Mouse (Mus musculus) CH12.LX (cell line): ENCODE results near the gene Cox6a1. TPM values are rescaled to one million over a fixed set of nuclear protein-coding genes. Genes with fewer than 3 reads are reported as not detected.

Experiments used
- DNase-seq: peaks from one replicate; pipeline ENCODE4 v3.0.0-alpha.2; 2013; ENCODE audit errors: extremely low read depth
- H3K27ac ChIP-seq: 2 replicates; pipeline ENCODE4 v1.5.1; 2012; ENCODE audit warnings: low read depth, mild to moderate bottlenecking, control low read depth, moderate library complexity; ENCODE audit not compliant: insufficient read depth
- H3K27me3 ChIP-seq: replicated peaks from 2 replicates; pipeline ENCODE3; 2012; ENCODE audit warnings: inconsistent platforms
- H3K36me3 ChIP-seq, 2 experiments: replicated peaks in 1 of 2; 2 replicates each; pipeline versions ENCODE3 to v1.6.1; 2012; ENCODE audit warnings: inconsistent platforms in 1 of 2, low read length in 1 of 2, mild to moderate bottlenecking in 1 of 2, mixed read lengths in 1 of 2, moderate library complexity in 1 of 2; ENCODE audit not compliant: control insufficient read depth in 1 of 2, insufficient read depth in 1 of 2
- H3K4me1 ChIP-seq, 2 experiments: 2 replicates each; pipeline ENCODE4 v1.6.1; 2012; ENCODE audit warnings: inconsistent platforms in 1 of 2, moderate library complexity in 1 of 2; ENCODE audit not compliant: insufficient read depth in 2 of 2, control insufficient read depth in 1 of 2
- H3K4me2 ChIP-seq: 2 replicates; pipeline ENCODE4 v1.6.1; 2012; ENCODE audit warnings: low read depth, mild to moderate bottlenecking, control low read depth; ENCODE audit not compliant: poor library complexity, insufficient read depth, severe bottlenecking
- H3K4me3 ChIP-seq, 3 experiments: fragments of 150-350 bp in 1 of 3; sonication (generic) in 1 of 3; replicated peaks in 1 of 3; 2 replicates each; pipeline versions ENCODE3 to v1.5.1; 2011 to 2012; ENCODE audit warnings: low read depth in 2 of 3, low read length in 2 of 3, mild to moderate bottlenecking in 2 of 3, moderate library complexity in 2 of 3, control low read depth in 1 of 3, improper control_type of control experiment in 1 of 3, inconsistent platforms in 1 of 3, mixed read lengths in 1 of 3; ENCODE audit not compliant: poor library complexity in 1 of 3
- H3K79me2 ChIP-seq: replicated peaks from 2 replicates; pipeline ENCODE4 v1.6.1; 2012; ENCODE audit warnings: mild to moderate bottlenecking, moderate library complexity; ENCODE audit not compliant: control insufficient read depth, poor library complexity, insufficient read depth, severe bottlenecking; ENCODE audit errors: extremely low read depth
- H3K9ac ChIP-seq: 2 replicates; pipeline ENCODE4 v1.6.1; 2012; ENCODE audit warnings: low read depth, mild to moderate bottlenecking, control low read depth, moderate library complexity; ENCODE audit not compliant: insufficient read depth
- H3K9me3 ChIP-seq: replicated peaks from 2 replicates; pipeline ENCODE3; 2012; ENCODE audit warnings: low read length, inconsistent platforms, mixed read lengths
- BHLHE40 ChIP-seq: IDR thresholded peaks from 2 replicates; pipeline ENCODE4 v1.6.1; 2011; ENCODE audit warnings: mild to moderate bottlenecking, low read depth, low read length, improper control_type of control experiment
- CTCF ChIP-seq, 2 experiments: IDR thresholded peaks in 1 of 2; conservative IDR thresholded peaks in 1 of 2; 2 replicates each; pipeline ENCODE4 v1.5.1; 2011 to 2012; ENCODE audit warnings: low read depth in 2 of 2, low read length in 2 of 2, improper control_type of control experiment in 1 of 2, inconsistent platforms in 1 of 2, mild to moderate bottlenecking in 1 of 2, moderate library complexity in 1 of 2
- E2F4 ChIP-seq: IDR thresholded peaks from 2 replicates; pipeline ENCODE4 v1.6.1; 2011; ENCODE audit warnings: low read depth, low read length, improper control_type of control experiment; ENCODE audit not compliant: insufficient replicate concordance
- ETS1 ChIP-seq: conservative IDR thresholded peaks from 2 replicates; pipeline ENCODE4 v1.6.1; 2012; ENCODE audit warnings: low read depth, mild to moderate bottlenecking, inconsistent platforms, low read length, improper control_type of control experiment, moderate library complexity
- HCFC1 ChIP-seq: IDR thresholded peaks from 2 replicates; pipeline ENCODE4 v1.6.1; 2012; ENCODE audit warnings: low read depth, mild to moderate bottlenecking, inconsistent platforms, low read length, improper control_type of control experiment
- JUN ChIP-seq: IDR thresholded peaks from 2 replicates; pipeline ENCODE4 v1.6.1; 2011; ENCODE audit warnings: low read depth, mild to moderate bottlenecking, low read length, improper control_type of control experiment, moderate library complexity; ENCODE audit not compliant: insufficient read depth
- KAT2A ChIP-seq: IDR thresholded peaks from 2 replicates; pipeline ENCODE4 v1.6.1; 2012; ENCODE audit warnings: low read length, improper control_type of control experiment, inconsistent platforms; ENCODE audit not compliant: insufficient replicate concordance
- MAFK ChIP-seq: IDR thresholded peaks from 2 replicates; pipeline ENCODE4 v1.6.1; 2011; ENCODE audit warnings: low read length, improper control_type of control experiment; ENCODE audit not compliant: insufficient replicate concordance
- MAX ChIP-seq: IDR thresholded peaks from 2 replicates; pipeline ENCODE4 v1.6.1; 2011; ENCODE audit warnings: low read length, improper control_type of control experiment
- MAZ ChIP-seq: IDR thresholded peaks from 2 replicates; pipeline ENCODE4 v1.6.1; 2012; ENCODE audit warnings: low read depth, mild to moderate bottlenecking, inconsistent platforms, low read length, improper control_type of control experiment, moderate library complexity
- MEF2A ChIP-seq: IDR thresholded peaks from 2 replicates; pipeline ENCODE4 v1.6.1; 2014; ENCODE audit warnings: low read depth, mild to moderate bottlenecking, inconsistent platforms, low read length, improper control_type of control experiment, borderline replicate concordance
- MXI1 ChIP-seq: IDR thresholded peaks from 2 replicates; pipeline ENCODE4 v1.6.1; 2011; ENCODE audit warnings: mild to moderate bottlenecking, low read depth, low read length, improper control_type of control experiment
- NELFE ChIP-seq: IDR thresholded peaks from 2 replicates; pipeline ENCODE4 v1.6.1; 2011; ENCODE audit warnings: low read depth, low read length, improper control_type of control experiment
- NRF1 ChIP-seq: IDR thresholded peaks from 2 replicates; pipeline ENCODE4 v1.6.1; 2014; ENCODE audit warnings: low read depth, mild to moderate bottlenecking, inconsistent platforms, low read length, improper control_type of control experiment, moderate library complexity
- POLR2A ChIP-seq: IDR thresholded peaks from 2 replicates; pipeline ENCODE4 v1.6.1; 2011; ENCODE audit warnings: low read depth, mild to moderate bottlenecking, improper control_type of control experiment, low read length
- POLR2AphosphoS2 ChIP-seq: IDR thresholded peaks from 2 replicates; pipeline ENCODE4 v1.6.1; 2011; ENCODE audit warnings: low read depth, low read length, improper control_type of control experiment
- RCOR1 ChIP-seq: conservative IDR thresholded peaks from 2 replicates; pipeline ENCODE4 v1.6.1; 2012; ENCODE audit warnings: low read depth, mild to moderate bottlenecking, inconsistent platforms, low read length, improper control_type of control experiment
- SIN3A ChIP-seq: IDR thresholded peaks from 2 replicates; pipeline ENCODE4 v1.6.1; 2012; ENCODE audit warnings: low read length, improper control_type of control experiment, inconsistent platforms
- SMC3 ChIP-seq: IDR thresholded peaks from 2 replicates; pipeline ENCODE4 v1.6.1; 2011; ENCODE audit warnings: low read depth, low read length, improper control_type of control experiment
- UBTF ChIP-seq: IDR thresholded peaks from 2 replicates; pipeline ENCODE4 v1.6.1; 2012; ENCODE audit warnings: low read depth, mild to moderate bottlenecking, inconsistent platforms, low read length, improper control_type of control experiment, moderate library complexity
- USF2 ChIP-seq: conservative IDR thresholded peaks from 2 replicates; pipeline ENCODE4 v1.6.1; 2011; ENCODE audit warnings: low read depth, low read length, improper control_type of control experiment
- ZC3H11A ChIP-seq: IDR thresholded peaks from 2 replicates; pipeline ENCODE4 v1.6.1; 2012; ENCODE audit warnings: low read depth, mild to moderate bottlenecking, inconsistent platforms, low read length, improper control_type of control experiment
- ZKSCAN1 ChIP-seq: IDR thresholded peaks from 2 replicates; pipeline ENCODE4 v1.6.1; 2012; ENCODE audit warnings: low read depth, inconsistent platforms, low read length, improper control_type of control experiment, borderline replicate concordance
- ZMIZ1 ChIP-seq: IDR thresholded peaks from 2 replicates; pipeline ENCODE4 v1.6.1; 2012; ENCODE audit warnings: low read depth, mild to moderate bottlenecking, inconsistent platforms, low read length, improper control_type of control experiment
- ZNF384 ChIP-seq: IDR thresholded peaks from 2 replicates; pipeline ENCODE4 v1.6.1; 2012; ENCODE audit warnings: low read depth, low read length, improper control_type of control experiment, inconsistent platforms
- dilution Hi-C: fragments of 300-500 bp; cut with MboI; formaldehyde crosslinking; loops from 2 replicates; pipeline ENCODE4 v1.14.3; 2020; ENCODE audit warnings: low sequenced_read_pairs; ENCODE audit not compliant: extremely low pct_unique_long_range_greater_than_20kb, extremely low pct_ligation_motif_present
- in situ Hi-C: fragments of 300-500 bp; cut with MboI; formaldehyde crosslinking; loops from 3 replicates; pipeline ENCODE4 v1.14.3; 2019; ENCODE audit warnings: low sequenced_read_pairs, low pct_ligation_motif_present, low pct_unique_long_range_greater_than_20kb, mixed read lengths
- polyA plus RNA-seq: library from polyadenylated mRNA; unstranded; fragments of >175 nt; gene quantifications from 2 replicates; pipeline ENCODE4 v1.2.1, GENCODE M21; 2012; ENCODE audit warnings: low read depth; ENCODE audit not compliant: insufficient read length
- total RNA-seq, 2 experiments: library from RNA; depleted of rRNA; stranded (reverse); fragments of 300-350 nt in 1 of 2; fragments of >200 nt in 1 of 2; gene quantifications; 2 replicates each; pipeline ENCODE4 v1.2.3; 2012 to 2014

Gene Cox6a1
- total and polyA plus RNA-seq, 3 experiments = 257 to 673 (median 612) TPM

DNA sequence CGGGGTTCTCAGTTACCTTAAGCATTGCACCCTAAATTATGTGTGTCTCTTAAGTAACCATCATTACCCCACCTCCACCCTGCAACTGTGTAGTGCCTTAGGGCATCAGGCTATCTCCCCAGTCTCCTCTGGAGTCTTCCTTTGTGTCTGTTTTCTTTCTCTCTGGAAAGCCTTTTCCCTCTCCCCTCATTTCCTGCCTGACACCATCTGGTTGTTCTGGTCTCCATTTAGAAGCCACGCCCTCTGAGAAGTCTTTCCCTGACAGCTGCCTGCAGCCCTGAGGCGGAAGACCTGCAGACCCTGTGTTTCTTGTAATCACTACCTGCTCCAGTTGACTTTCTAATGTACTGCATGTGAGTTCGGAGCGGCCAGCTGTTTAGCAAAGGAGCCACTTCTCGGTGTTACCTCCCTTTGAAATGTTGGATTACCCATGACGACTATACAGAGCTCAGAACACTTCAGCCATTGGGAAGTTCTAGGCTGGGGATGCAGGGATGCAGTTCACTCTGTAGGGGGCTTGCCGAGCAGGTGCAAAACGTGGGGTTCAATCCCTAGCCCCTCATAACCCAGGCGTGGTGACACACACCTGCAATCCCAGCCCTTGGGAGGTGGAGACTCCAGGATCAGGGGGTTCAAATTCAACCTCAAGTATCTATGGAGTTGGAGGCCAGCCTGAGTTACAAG is 31.0 kb downstream of the Cox6a1 start:
- Histone ChIP-seq H3K9me3 (no peaks in the 10 kb centered on the region), H3K36me3 (no peaks in the 10 kb centered on the region), H3K27ac (no peak overlapping the region), H3K79me2 (no peaks in the 10 kb centered on the region), H3K4me2 (no peak overlapping the region), H3K4me1 (peaks cover 2 to 25% of the 10 kb centered on the region in 2 experiments; a peak in 3 of 4 replicates), H3K4me3 (no peak overlapping the region), H3K9ac (no peak overlapping the region), H3K27me3 (no peaks in the 10 kb centered on the region)
- DNase-seq = no peak
- TF ChIP-seq ZC3H11A (no peak), MEF2A (no peak), KAT2A (no peak), ZMIZ1 (no peak), HCFC1 (no peak), POLR2AphosphoS2 (no peak), RCOR1 (no peak), CTCF (conservative IDR thresholded peaks at IDR 0.05 in 1 of 2, IDR thresholded peaks at IDR 0.05 in 1 of 2; ENCODE audit: low read depth in 2 of 2, low read length in 2 of 2) (no peak), UBTF (no peak), ZNF384 (no peak), ZKSCAN1 (no peak), NELFE (no peak), JUN (no peak), BHLHE40 (no peak), MXI1 (no peak), E2F4 (no peak), MAX (no peak), MAFK (no peak), POLR2A (no peak)
- dilution Hi-C loops (no loop called here), in situ Hi-C loops (no loop called here)

DNA sequence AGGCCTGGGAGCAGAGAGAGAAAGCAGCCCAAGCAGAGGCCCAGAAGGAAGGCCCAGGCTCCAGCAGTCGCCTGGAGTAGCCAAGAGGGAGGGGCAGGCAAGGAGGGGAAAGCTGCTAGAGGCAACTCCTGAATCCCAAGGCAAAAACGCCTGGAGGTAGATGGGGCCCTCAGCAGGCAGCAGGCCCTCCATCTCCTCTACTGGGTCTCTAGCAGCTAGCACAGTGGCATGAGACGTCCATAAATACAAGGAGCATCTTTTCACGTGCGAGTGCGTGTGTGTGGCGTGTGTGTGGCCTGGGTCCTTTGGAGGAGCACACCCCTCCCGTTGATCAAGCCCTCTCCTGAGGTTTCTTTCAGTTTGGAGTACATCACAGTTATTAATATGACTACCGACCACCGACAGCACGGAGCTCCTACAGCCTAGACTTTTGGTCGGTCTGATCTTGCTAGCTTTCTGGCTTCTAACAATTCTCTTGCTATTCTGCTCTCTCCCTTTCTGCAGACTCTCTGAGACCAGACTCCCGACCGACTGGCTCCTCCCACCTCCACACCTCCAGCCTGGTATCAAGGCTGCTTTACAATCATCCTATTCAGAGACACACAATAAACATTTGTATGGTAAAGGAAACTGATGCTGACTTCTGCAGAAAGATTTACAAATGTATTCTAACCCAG is 31.7 kb downstream of the Cox6a1 start:
- H3K9me3 ChIP-seq = no peaks in the 10 kb centered on the region
- no peak overlapping the region for H3K9ac ChIP-seq
- no peaks in the 10 kb centered on the region for H3K36me3 ChIP-seq
- no peak overlapping the region for H3K27ac ChIP-seq
- DNase-seq = no peak
- peaks cover 2 to 25% of the 10 kb centered on the region in 2 experiments; a peak in 3 of 4 replicates for H3K4me1 ChIP-seq
- H3K79me2 ChIP-seq = no peaks in the 10 kb centered on the region
- in situ Hi-C loops = no loop called here
- H3K4me3 ChIP-seq = no peak overlapping the region
- no peaks in the 10 kb centered on the region for H3K27me3 ChIP-seq
- no peak for TF ChIP-seq USF2
- no peak for TF ChIP-seq ETS1
- TF ChIP-seq ZKSCAN1 = no peak
- TF ChIP-seq SMC3 = no peak
- TF ChIP-seq MAZ = no peak
- TF ChIP-seq BHLHE40 = no peak
- TF ChIP-seq JUN = no peak
- TF ChIP-seq NRF1 = no peak
- no peak for TF ChIP-seq SIN3A
- TF ChIP-seq ZNF384 = no peak
- TF ChIP-seq MEF2A = no peak
- TF ChIP-seq E2F4 = no peak
- TF ChIP-seq POLR2AphosphoS2 = no peak
- dilution Hi-C loops = no loop called here
- H3K4me2 ChIP-seq = no peak overlapping the region
